Mouse (Mus musculus) A20 (cell line): Measurements from ENCODE around the gene Vmn1r204.
"Not testable (repeated sequence)": the region's sequence is repeated elsewhere in the genome, so short reads cannot be mapped to it uniquely, and the experiment has no call there.

Source experiments
- DNase-seq: peaks from one replicate; pipeline ENCODE4 v3.0.0-alpha.2; 2011; ENCODE audit warnings: low read depth, low spot score

The Vmn1r204 gene

GRCm38 (mm10) chr13:22552898-22553297 lies at the start of gene Vmn1r204:
Vmn1r204 (plus strand) TSS chr13:22553198.
- DNase-seq, result not testable (repeated sequence)

- DNase-seq, result no peak
Observed at GRCm38 (mm10) chr13:22505281-22505680, 47.7 kb upstream of the Vmn1r204 start, which contains the start of gene Vmn1r202. Vmn1r202 (minus strand) TSS chr13:22505381.

- no peak for DNase-seq
Observed at GRCm38 (mm10) chr13:22517814-22518213, 35.2 kb upstream of the Vmn1r204 start, which contains the start of gene Vmn1r203. Vmn1r203 (plus strand) TSS chr13:22518114.

- DNase-seq, result not testable (repeated sequence)
Observed at GRCm38 (mm10) chr13:22574911-22575310, 21.9 kb downstream of the Vmn1r204 start.

GRCm38 (mm10) chr13:22583336-22583735 lies 30.3 kb downstream of the Vmn1r204 start:
- DNase-seq, result not testable (repeated sequence)

- no peak for DNase-seq
Observed at GRCm38 (mm10) chr13:22592900-22593299, 39.9 kb downstream of the Vmn1r204 start, which contains the start of gene Vmn1r205. Vmn1r205 (minus strand) TSS chr13:22593000.
